Mouse (Mus musculus): ENCODE data around the gene Cmya5.

Cmya5 gene

DNA sequence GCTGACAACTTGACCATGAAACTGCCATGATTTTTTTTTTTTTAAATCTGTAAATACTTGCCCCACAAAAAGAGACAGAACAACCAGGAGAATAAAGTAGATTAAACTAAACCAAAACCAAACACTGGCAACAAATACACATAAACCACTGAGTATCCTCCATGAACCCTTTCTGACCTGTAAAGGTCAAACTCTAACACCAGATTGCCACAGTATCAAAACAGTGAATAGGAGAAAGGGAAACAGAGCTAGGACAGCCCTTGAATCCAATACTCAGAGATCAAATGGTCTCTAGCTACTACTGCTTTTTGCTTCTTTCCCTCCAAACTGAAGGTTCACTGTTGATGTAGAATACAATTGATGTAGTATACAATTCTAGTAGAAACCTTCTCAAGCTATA, 33.0 kb upstream of the Cmya5 start:
- Histone ChIP-seq H3K9me3 (ENCODE audit: low read length) (no peaks in the 10 kb centered on the region), H3K27me3 (ENCODE audit: insufficient read depth, low read length) (no peaks in the 10 kb centered on the region), H3K4me1 (replicated peaks; ENCODE audit: low read depth, low read length) (no peaks in the 10 kb centered on the region), H3K4me3 (replicated peaks; ENCODE audit: low read length) (no peak overlapping the region), H3K36me3 (ENCODE audit: insufficient read depth, low read length) (peaks cover 47% of the 10 kb centered on the region)
- TF ChIP-seq NANOG (IDR thresholded peaks at IDR 0.05; ENCODE audit: borderline replicate concordance, low read length) (no peak), CTCF (conservative IDR thresholded peaks at IDR 0.05; ENCODE audit: low read length) (no peak), POU5F1 (IDR thresholded peaks at IDR 0.05; ENCODE audit: borderline replicate concordance, low read length) (no peak)

DNA sequence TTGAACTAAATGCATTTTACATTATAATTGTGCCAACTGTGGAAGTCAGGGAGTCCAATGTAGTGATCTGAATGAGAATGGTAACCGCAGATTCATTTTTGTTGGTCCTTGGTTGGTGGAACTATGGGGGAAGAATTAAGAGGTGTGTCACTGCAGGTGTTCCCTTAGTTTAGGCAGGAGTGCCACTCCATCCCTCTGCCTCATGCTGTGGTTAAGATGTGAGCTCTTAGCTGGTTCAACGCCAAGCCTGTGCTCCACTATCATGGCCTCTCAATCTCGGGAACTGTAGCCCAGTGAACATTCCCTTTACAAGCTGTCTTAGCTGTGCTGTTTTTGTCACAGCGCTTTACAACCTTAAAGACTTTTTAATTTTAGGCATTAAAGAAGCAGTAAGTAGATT, 18.8 kb upstream of the Cmya5 start:
- Histone ChIP-seq H3K4me1 (replicated peaks; ENCODE audit: low read depth, low read length) (peaks cover 3% of the 10 kb centered on the region; the same call in 1 of the 2 replicates), H3K36me3 (ENCODE audit: insufficient read depth, low read length) (peaks cover 47% of the 10 kb centered on the region), H3K9me3 (ENCODE audit: low read length) (no peaks in the 10 kb centered on the region), H3K4me3 (replicated peaks; ENCODE audit: low read length) (no peak overlapping the region), H3K27me3 (ENCODE audit: insufficient read depth, low read length) (no peaks in the 10 kb centered on the region)
- no peak for TF ChIP-seq POU5F1 (IDR thresholded peaks at IDR 0.05; ENCODE audit: borderline replicate concordance, low read length)
- TF ChIP-seq NANOG (IDR thresholded peaks at IDR 0.05; ENCODE audit: borderline replicate concordance, low read length) = no peak
- no peak for TF ChIP-seq CTCF (conservative IDR thresholded peaks at IDR 0.05; ENCODE audit: low read length)

DNA sequence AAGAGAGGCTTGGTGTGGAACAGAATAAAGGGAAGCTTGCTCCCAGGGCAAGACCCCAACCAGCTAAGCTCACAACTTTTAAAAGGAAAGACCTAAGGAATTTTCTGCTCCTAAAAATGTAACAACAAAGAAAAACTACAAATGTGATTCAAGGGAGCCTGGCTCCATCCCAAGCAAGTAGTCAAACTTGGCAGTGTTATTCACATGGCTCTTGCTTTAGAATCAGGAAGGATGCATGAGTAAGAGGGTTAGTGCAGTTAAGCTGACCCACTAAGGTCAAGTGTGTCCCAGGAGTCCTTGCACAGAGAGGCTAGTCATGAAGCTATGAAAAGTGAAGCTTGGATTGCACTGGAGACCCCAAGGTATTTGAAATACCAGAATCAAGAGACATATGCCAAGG, 17.9 kb upstream of the Cmya5 start:
- TF ChIP-seq CTCF (conservative IDR thresholded peaks at IDR 0.05; ENCODE audit: low read length) (no peak), NANOG (IDR thresholded peaks at IDR 0.05; ENCODE audit: borderline replicate concordance, low read length) (no peak), POU5F1 (IDR thresholded peaks at IDR 0.05; ENCODE audit: borderline replicate concordance, low read length) (no peak)
- peaks cover 3% of the 10 kb centered on the region; the same call in 1 of the 2 replicates for H3K4me1 ChIP-seq (replicated peaks; ENCODE audit: low read depth, low read length)

DNA sequence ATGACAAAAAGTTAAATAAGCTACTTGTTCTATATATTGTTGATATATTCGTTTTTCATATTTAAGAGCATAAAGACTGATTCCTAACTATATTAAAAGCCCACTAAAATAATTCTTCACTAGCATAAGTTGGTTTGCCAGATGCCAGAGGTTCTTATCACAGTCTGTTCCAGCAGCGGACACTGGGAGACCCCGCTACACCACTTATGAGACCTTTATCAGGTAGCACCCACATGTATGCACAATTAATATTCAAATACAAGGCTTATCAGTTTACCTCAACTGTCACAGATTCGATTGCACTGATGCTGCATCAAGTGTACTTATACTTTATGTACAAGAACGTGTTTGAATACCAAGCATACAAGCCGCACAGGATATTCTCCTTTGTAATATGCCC, 13.7 kb upstream of the Cmya5 start:
- Histone ChIP-seq H3K27me3 (ENCODE audit: insufficient read depth, low read length) (no peaks in the 10 kb centered on the region), H3K4me3 (replicated peaks; ENCODE audit: low read length) (no peak overlapping the region), H3K36me3 (ENCODE audit: insufficient read depth, low read length) (peaks cover 48% of the 10 kb centered on the region), H3K9me3 (ENCODE audit: low read length) (no peaks in the 10 kb centered on the region), H3K4me1 (replicated peaks; ENCODE audit: low read depth, low read length) (peaks cover under 1% of the 10 kb centered on the region; the same call in 1 of the 2 replicates)
- TF ChIP-seq CTCF (conservative IDR thresholded peaks at IDR 0.05; ENCODE audit: low read length) (no peak), POU5F1 (IDR thresholded peaks at IDR 0.05; ENCODE audit: borderline replicate concordance, low read length) (no peak), NANOG (IDR thresholded peaks at IDR 0.05; ENCODE audit: borderline replicate concordance, low read length) (no peak)

More for the DNA sequence above, 17.9 kb upstream of the Cmya5 start:
- H3K4me3 ChIP-seq (replicated peaks; ENCODE audit: low read length) = no peak overlapping the region
- no peaks in the 10 kb centered on the region for H3K27me3 ChIP-seq (ENCODE audit: insufficient read depth, low read length)
- no peaks in the 10 kb centered on the region for H3K9me3 ChIP-seq (ENCODE audit: low read length)
- peaks cover 45% of the 10 kb centered on the region for H3K36me3 ChIP-seq (ENCODE audit: insufficient read depth, low read length)

DNA sequence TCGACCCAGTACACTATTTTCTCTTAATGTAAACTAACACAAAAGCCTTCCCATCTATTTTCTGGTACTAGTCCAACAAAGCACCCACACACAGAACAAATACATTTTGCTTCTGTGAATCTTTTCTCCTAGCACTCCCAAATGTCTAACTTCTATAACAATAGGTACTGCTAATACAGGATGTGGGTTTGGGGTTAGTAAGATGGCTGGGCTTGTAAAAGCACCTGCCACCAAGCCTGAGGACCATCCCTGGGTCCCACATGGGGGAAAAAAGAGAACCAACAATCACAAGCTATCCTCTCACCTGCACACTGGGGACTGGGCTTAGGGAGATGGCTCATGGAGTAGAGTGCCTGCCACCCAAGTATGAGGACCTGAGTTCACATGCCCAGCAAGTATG, 8.8 kb upstream of the Cmya5 start:
- Histone ChIP-seq H3K36me3 (ENCODE audit: insufficient read depth, low read length) (peaks cover 61% of the 10 kb centered on the region), H3K4me1 (replicated peaks; ENCODE audit: low read depth, low read length) (no peaks in the 10 kb centered on the region), H3K27me3 (ENCODE audit: insufficient read depth, low read length) (no peaks in the 10 kb centered on the region), H3K9me3 (ENCODE audit: low read length) (no peaks in the 10 kb centered on the region), H3K4me3 (replicated peaks; ENCODE audit: low read length) (no peak overlapping the region)
- TF ChIP-seq CTCF (conservative IDR thresholded peaks at IDR 0.05; ENCODE audit: low read length) (no peak), NANOG (IDR thresholded peaks at IDR 0.05; ENCODE audit: borderline replicate concordance, low read length) (no peak), POU5F1 (IDR thresholded peaks at IDR 0.05; ENCODE audit: borderline replicate concordance, low read length) (no peak)

DNA sequence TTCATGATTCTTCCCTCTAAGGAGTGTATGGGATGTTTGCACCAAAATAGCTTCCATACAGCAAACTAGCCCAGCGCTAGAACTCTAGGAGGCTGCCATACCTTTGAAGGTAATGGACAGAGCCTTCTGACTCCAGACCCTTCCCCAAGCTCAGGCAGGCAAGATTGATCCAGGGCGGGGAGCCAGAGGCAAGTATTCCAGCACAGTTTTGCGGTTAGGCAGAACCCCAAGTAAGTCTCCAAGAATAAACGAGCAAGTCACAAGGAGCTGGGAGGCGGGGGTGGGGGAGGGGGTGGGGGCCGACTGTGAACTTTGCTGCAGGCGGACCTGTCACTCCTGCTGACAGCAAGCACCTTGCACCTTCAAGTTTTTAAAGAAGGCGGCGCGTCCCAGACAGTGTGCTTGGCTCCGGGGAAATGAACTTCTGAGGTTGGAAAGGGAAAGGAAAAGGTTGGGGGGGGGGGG, 673 bp downstream of the Cmya5 start:
- peaks cover 12% of the 10 kb centered on the region for H3K27me3 ChIP-seq (ENCODE audit: insufficient read depth, low read length)
- TF ChIP-seq NANOG (IDR thresholded peaks at IDR 0.05; ENCODE audit: borderline replicate concordance, low read length) = no peak
- TF ChIP-seq CTCF (conservative IDR thresholded peaks at IDR 0.05; ENCODE audit: low read length) = no peak
- TF ChIP-seq POU5F1 (IDR thresholded peaks at IDR 0.05; ENCODE audit: borderline replicate concordance, low read length) = no peak
- no peaks in the 10 kb centered on the region; the same call in 1 of the 2 replicates for H3K9me3 ChIP-seq (ENCODE audit: low read length)
- H3K4me3 ChIP-seq (replicated peaks; ENCODE audit: low read length) = peak overlapping the region; percentile 79
- H3K36me3 ChIP-seq (ENCODE audit: insufficient read depth, low read length) = peaks cover 10% of the 10 kb centered on the region
- peaks cover 12% of the 10 kb centered on the region for H3K4me1 ChIP-seq (replicated peaks; ENCODE audit: low read depth, low read length)

DNA sequence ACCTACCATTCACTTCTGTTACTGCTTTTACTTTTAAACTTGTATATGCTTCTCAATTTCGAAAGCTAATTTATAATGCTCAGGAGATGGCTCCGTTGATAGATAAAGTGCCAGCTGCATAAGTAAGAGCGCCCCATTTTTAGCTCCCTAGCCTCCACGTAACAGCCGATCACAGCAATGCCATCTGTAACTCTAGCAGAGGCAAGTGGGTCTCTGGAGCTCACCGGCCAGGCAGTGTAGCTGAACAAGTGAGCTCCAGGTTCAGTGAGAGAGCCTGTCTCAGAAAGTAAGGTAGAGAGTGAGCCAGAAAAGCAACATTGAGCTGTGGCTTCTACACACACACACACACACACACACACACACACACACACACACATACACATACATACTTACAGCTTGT, 3.3 kb downstream of the Cmya5 start:
- H3K4me1 ChIP-seq (replicated peaks; ENCODE audit: low read depth, low read length) = peaks cover 12% of the 10 kb centered on the region
- peaks cover 12% of the 10 kb centered on the region for H3K27me3 ChIP-seq (ENCODE audit: insufficient read depth, low read length)
- H3K9me3 ChIP-seq (ENCODE audit: low read length) = no peaks in the 10 kb centered on the region; the same call in 1 of the 2 replicates
- TF ChIP-seq NANOG (IDR thresholded peaks at IDR 0.05; ENCODE audit: borderline replicate concordance, low read length) = no peak
- TF ChIP-seq POU5F1 (IDR thresholded peaks at IDR 0.05; ENCODE audit: borderline replicate concordance, low read length) = no peak
- TF ChIP-seq CTCF (conservative IDR thresholded peaks at IDR 0.05; ENCODE audit: low read length) = no peak
- no peak overlapping the region for H3K4me3 ChIP-seq (replicated peaks; ENCODE audit: low read length)
- H3K36me3 ChIP-seq (ENCODE audit: insufficient read depth, low read length) = no peaks in the 10 kb centered on the region

DNA sequence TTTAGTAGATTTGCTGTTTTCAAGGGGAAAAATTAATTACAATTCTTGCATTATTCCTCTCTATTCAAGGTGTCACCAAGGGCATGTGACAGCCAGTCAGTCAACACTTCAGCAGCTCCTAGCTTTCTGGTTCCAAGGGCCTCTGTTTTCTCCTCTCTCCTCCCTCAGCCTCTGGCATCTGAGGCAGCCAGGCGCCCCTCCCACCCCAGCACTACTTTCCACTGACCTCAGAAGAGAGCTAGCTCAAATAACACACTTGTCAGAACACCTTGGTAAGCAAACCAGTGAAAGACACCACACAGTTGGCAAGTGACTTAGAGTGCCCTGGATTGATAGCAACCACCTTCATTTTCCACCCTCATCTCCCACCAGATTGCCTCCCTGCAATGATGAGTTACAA, 6.5 kb downstream of the Cmya5 start:
- H3K4me1 ChIP-seq (replicated peaks; ENCODE audit: low read depth, low read length) = no peaks in the 10 kb centered on the region
- peaks cover 8% of the 10 kb centered on the region; the same call in 1 of the 2 replicates for H3K27me3 ChIP-seq (ENCODE audit: insufficient read depth, low read length)
- H3K9me3 ChIP-seq (ENCODE audit: low read length) = no peaks in the 10 kb centered on the region; the same call in 1 of the 2 replicates
- no peaks in the 10 kb centered on the region for H3K36me3 ChIP-seq (ENCODE audit: insufficient read depth, low read length)
- H3K4me3 ChIP-seq (replicated peaks; ENCODE audit: low read length) = no peak overlapping the region
- no peak for TF ChIP-seq POU5F1 (IDR thresholded peaks at IDR 0.05; ENCODE audit: borderline replicate concordance, low read length)
- TF ChIP-seq CTCF (conservative IDR thresholded peaks at IDR 0.05; ENCODE audit: low read length) = no peak
- TF ChIP-seq NANOG (IDR thresholded peaks at IDR 0.05; ENCODE audit: borderline replicate concordance, low read length) = no peak

DNA sequence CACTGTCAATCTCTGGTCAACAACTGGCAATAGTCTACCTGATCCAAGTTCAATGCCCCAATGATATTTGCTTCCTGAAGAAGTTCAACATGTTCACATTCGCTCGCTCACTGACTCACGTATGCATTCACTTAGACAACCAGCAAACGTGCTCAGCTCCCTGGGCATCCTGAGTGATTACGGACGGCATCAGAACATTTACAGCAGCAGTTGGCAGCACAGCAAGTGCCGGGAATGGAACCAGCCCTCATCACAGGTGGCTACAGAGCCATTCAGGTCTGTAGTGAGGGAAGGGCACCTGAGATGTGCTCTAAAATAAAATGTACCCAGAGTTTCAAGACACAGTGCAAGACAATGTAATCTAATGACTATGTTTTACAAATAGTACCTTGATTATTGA, 7.4 kb downstream of the Cmya5 start:
- Histone ChIP-seq H3K9me3 (ENCODE audit: low read length) (no peaks in the 10 kb centered on the region), H3K36me3 (ENCODE audit: insufficient read depth, low read length) (no peaks in the 10 kb centered on the region), H3K27me3 (ENCODE audit: insufficient read depth, low read length) (0 out of 2 replicates have a peak, but pooled peaks cover under 1% of the 10 kb centered on the region), H3K4me3 (replicated peaks; ENCODE audit: low read length) (no peak overlapping the region), H3K4me1 (replicated peaks; ENCODE audit: low read depth, low read length) (no peaks in the 10 kb centered on the region)
- TF ChIP-seq CTCF (conservative IDR thresholded peaks at IDR 0.05; ENCODE audit: low read length) (no peak), NANOG (IDR thresholded peaks at IDR 0.05; ENCODE audit: borderline replicate concordance, low read length) (no peak), POU5F1 (IDR thresholded peaks at IDR 0.05; ENCODE audit: borderline replicate concordance, low read length) (no peak)
